Mouse (Mus musculus): ENCODE measurements at regions not wholly inside any gene's neighbourhood (a gene's known extent, or its start where the extent isn't known, plus 50 kb on each side); places are given as distances from the start of the nearest gene placed in this dataset.

DNA sequence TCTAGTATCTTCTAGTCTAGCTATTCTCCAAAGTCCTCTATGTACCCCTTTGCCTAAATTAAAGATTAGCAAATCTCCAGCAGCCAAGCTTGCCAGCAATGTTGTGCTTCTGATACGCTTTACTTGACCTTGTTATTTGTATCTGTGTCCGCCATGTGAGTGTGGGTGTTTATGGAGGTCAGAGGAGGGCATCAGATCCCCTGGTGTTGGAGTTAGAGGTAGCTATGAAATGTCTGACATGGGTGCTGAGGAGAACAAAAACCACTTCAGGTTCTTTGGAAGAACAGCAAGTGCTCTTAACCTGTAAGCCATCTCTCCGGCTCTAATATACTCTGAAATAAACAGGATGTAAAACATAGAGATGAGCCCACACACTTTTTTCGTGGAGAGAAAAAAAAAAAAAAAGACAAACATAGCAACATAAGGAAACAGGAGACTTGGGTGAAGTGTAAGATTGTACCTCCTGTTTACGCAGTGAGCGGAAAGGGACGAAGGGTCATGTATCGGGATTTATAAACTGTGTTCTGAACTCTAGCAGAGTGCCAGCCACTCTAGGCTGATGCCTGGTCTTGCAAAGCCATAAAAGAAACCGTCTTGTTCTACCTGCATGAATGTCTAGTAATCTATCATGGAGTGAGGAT, 326.3 kb downstream of the Gadd45g start:
- TF ChIP-seq EP300 (IDR thresholded peaks at IDR 0.05; ENCODE audit: insufficient read depth, low read depth, low read length) (no peak), CTCF (IDR thresholded peaks at IDR 0.05; ENCODE audit: low read depth, low read length) (no peak), POLR2A (IDR thresholded peaks at IDR 0.05; ENCODE audit: insufficient read depth, low read length) (no peak)
- no peaks in the 10 kb centered on the region for H3K9me3 ChIP-seq (replicated peaks; ENCODE audit: control insufficient read depth, insufficient read depth, low read length, poor library complexity, severe bottlenecking)
- no peaks in the 10 kb centered on the region for H3K36me3 ChIP-seq (ENCODE audit: control insufficient read depth, insufficient read depth, low read length, poor library complexity, severe bottlenecking)
- no peaks in the 10 kb centered on the region for H3K4me1 ChIP-seq (ENCODE audit: control insufficient read depth, insufficient read depth, low read length)
- H3K27ac ChIP-seq (ENCODE audit: insufficient read depth, low read length) = no peak overlapping the region
- H3K27me3 ChIP-seq (ENCODE audit: control insufficient read depth, insufficient read depth, low read length, poor library complexity, severe bottlenecking) = no peaks in the 10 kb centered on the region
- no peak overlapping the region for H3K4me3 ChIP-seq (ENCODE audit: low read depth, low read length)
- no peak overlapping the region for H3K9ac ChIP-seq (ENCODE audit: low read depth, poor library complexity, severe bottlenecking)

- Histone ChIP-seq H3K4me1 (ENCODE audit: control insufficient read depth, insufficient read depth, low read length) (no peaks in the 10 kb centered on the region), H3K4me3 (ENCODE audit: low read depth, low read length) (no peak overlapping the region), H3K36me3 (ENCODE audit: control insufficient read depth, insufficient read depth, low read length, poor library complexity, severe bottlenecking) (no peaks in the 10 kb centered on the region), H3K9me3 (replicated peaks; ENCODE audit: control insufficient read depth, insufficient read depth, low read length, poor library complexity, severe bottlenecking) (no peaks in the 10 kb centered on the region), H3K27ac (ENCODE audit: insufficient read depth, low read length) (no peak overlapping the region), H3K9ac (ENCODE audit: low read depth, poor library complexity, severe bottlenecking) (no peak overlapping the region), H3K27me3 (ENCODE audit: control insufficient read depth, insufficient read depth, low read length, poor library complexity, severe bottlenecking) (no peaks in the 10 kb centered on the region)
- no peak for TF ChIP-seq POLR2A (IDR thresholded peaks at IDR 0.05; ENCODE audit: insufficient read depth, low read length)
- no peak for TF ChIP-seq CTCF (IDR thresholded peaks at IDR 0.05; ENCODE audit: low read depth, low read length)
- TF ChIP-seq EP300 (IDR thresholded peaks at IDR 0.05; ENCODE audit: insufficient read depth, low read depth, low read length) = no peak
Observed at GRCm38 (mm10) chr13:52175665-52176064, 329.2 kb downstream of the Gadd45g start.

DNA sequence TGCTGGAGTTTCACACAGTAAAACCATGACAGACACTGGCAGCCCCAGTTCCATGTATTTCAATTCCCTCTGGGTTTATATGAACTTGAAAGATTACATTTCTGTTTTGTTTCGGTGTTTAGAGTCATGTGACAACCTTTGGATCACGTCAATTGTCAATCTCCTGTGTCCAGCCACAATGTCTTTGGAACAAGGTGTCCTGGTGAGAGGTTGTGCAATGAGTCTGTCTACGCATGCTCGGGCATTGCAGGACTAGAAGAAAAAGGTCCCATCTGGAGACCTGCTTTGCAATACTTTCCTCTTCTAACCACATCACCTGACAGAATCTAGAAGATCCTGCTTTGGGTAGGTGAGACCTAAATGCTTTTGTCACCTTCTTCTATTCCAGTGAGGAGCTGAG, 333.5 kb downstream of the Gadd45g start:
- Histone ChIP-seq H3K27me3 (ENCODE audit: control insufficient read depth, insufficient read depth, low read length, poor library complexity, severe bottlenecking) (no peaks in the 10 kb centered on the region), H3K9ac (ENCODE audit: low read depth, poor library complexity, severe bottlenecking) (no peak overlapping the region), H3K9me3 (replicated peaks; ENCODE audit: control insufficient read depth, insufficient read depth, low read length, poor library complexity, severe bottlenecking) (no peaks in the 10 kb centered on the region), H3K36me3 (ENCODE audit: control insufficient read depth, insufficient read depth, low read length, poor library complexity, severe bottlenecking) (no peaks in the 10 kb centered on the region), H3K4me3 (ENCODE audit: low read depth, low read length) (no peak overlapping the region), H3K27ac (ENCODE audit: insufficient read depth, low read length) (no peak overlapping the region), H3K4me1 (ENCODE audit: control insufficient read depth, insufficient read depth, low read length) (no peaks in the 10 kb centered on the region)
- no peak for TF ChIP-seq EP300 (IDR thresholded peaks at IDR 0.05; ENCODE audit: insufficient read depth, low read depth, low read length)
- no peak for TF ChIP-seq POLR2A (IDR thresholded peaks at IDR 0.05; ENCODE audit: insufficient read depth, low read length)
- no peak for TF ChIP-seq CTCF (IDR thresholded peaks at IDR 0.05; ENCODE audit: low read depth, low read length)

DNA sequence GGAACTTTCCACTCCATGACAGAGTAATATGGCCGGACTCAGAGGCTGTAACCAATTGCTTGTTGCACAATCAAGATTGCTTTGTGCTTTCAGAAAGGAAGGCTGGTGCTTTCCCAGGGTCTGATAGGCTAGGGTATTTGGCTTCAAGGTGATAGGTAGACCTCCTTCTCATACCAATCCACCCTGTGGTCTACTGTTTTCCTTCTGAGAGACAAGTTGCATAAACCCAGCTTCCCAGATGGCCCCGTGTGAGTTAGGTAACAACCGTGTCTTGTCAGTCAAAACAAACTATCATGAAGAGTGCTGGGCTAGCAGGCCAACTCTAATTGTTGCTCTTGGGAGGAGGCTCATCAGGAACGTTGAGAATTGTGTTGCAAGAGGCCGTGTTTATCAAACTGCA, 337.2 kb downstream of the Gadd45g start:
- H3K4me1 ChIP-seq (ENCODE audit: control insufficient read depth, insufficient read depth, low read length) = no peaks in the 10 kb centered on the region
- no peaks in the 10 kb centered on the region for H3K36me3 ChIP-seq (ENCODE audit: control insufficient read depth, insufficient read depth, low read length, poor library complexity, severe bottlenecking)
- no peak overlapping the region for H3K9ac ChIP-seq (ENCODE audit: low read depth, poor library complexity, severe bottlenecking)
- H3K9me3 ChIP-seq (replicated peaks; ENCODE audit: control insufficient read depth, insufficient read depth, low read length, poor library complexity, severe bottlenecking) = no peaks in the 10 kb centered on the region
- H3K27me3 ChIP-seq (ENCODE audit: control insufficient read depth, insufficient read depth, low read length, poor library complexity, severe bottlenecking) = no peaks in the 10 kb centered on the region
- H3K4me3 ChIP-seq (ENCODE audit: low read depth, low read length) = no peak overlapping the region
- TF ChIP-seq EP300 (IDR thresholded peaks at IDR 0.05; ENCODE audit: insufficient read depth, low read depth, low read length) = no peak
- TF ChIP-seq POLR2A (IDR thresholded peaks at IDR 0.05; ENCODE audit: insufficient read depth, low read length) = no peak
- no peak for TF ChIP-seq CTCF (IDR thresholded peaks at IDR 0.05; ENCODE audit: low read depth, low read length)
- no peak overlapping the region for H3K27ac ChIP-seq (ENCODE audit: insufficient read depth, low read length)

- Histone ChIP-seq H3K27ac (ENCODE audit: insufficient read depth, low read length) (no peak overlapping the region), H3K9me3 (replicated peaks; ENCODE audit: control insufficient read depth, insufficient read depth, low read length, poor library complexity, severe bottlenecking) (no peaks in the 10 kb centered on the region), H3K9ac (ENCODE audit: low read depth, poor library complexity, severe bottlenecking) (no peak overlapping the region), H3K4me1 (ENCODE audit: control insufficient read depth, insufficient read depth, low read length) (peaks cover 12% of the 10 kb centered on the region), H3K27me3 (ENCODE audit: control insufficient read depth, insufficient read depth, low read length, poor library complexity, severe bottlenecking) (no peaks in the 10 kb centered on the region), H3K36me3 (ENCODE audit: control insufficient read depth, insufficient read depth, low read length, poor library complexity, severe bottlenecking) (no peaks in the 10 kb centered on the region), H3K4me3 (ENCODE audit: low read depth, low read length) (no peak overlapping the region)
- TF ChIP-seq CTCF (IDR thresholded peaks at IDR 0.05; ENCODE audit: low read depth, low read length) (no peak), POLR2A (IDR thresholded peaks at IDR 0.05; ENCODE audit: insufficient read depth, low read length) (no peak), EP300 (IDR thresholded peaks at IDR 0.05; ENCODE audit: insufficient read depth, low read depth, low read length) (no peak)
Observed at GRCm38 (mm10) chr13:52185574-52185973, 339.1 kb downstream of the Gadd45g start.

GRCm38 (mm10) chr13:52187841-52188604, 341.5 kb downstream of the Gadd45g start:
- Histone ChIP-seq H3K4me3 (ENCODE audit: low read depth, low read length) (no peak overlapping the region), H3K27me3 (ENCODE audit: control insufficient read depth, insufficient read depth, low read length, poor library complexity, severe bottlenecking) (no peaks in the 10 kb centered on the region), H3K36me3 (ENCODE audit: control insufficient read depth, insufficient read depth, low read length, poor library complexity, severe bottlenecking) (no peaks in the 10 kb centered on the region), H3K4me1 (ENCODE audit: control insufficient read depth, insufficient read depth, low read length) (peaks cover 12% of the 10 kb centered on the region), H3K9me3 (replicated peaks; ENCODE audit: control insufficient read depth, insufficient read depth, low read length, poor library complexity, severe bottlenecking) (no peaks in the 10 kb centered on the region), H3K27ac (ENCODE audit: insufficient read depth, low read length) (no peak overlapping the region), H3K9ac (ENCODE audit: low read depth, poor library complexity, severe bottlenecking) (no peak overlapping the region)
- TF ChIP-seq CTCF (IDR thresholded peaks at IDR 0.05; ENCODE audit: low read depth, low read length) = no peak

Data from ES-Bruce4 (cell line).